Mouse (Mus musculus) CH12.LX (cell line): Measurements from ENCODE around the gene Hist1h1d. TPM values are rescaled to one million over a fixed set of nuclear protein-coding genes. Genes with fewer than 3 reads are reported as not detected.

Experiments
- DNase-seq: peaks from one replicate; pipeline ENCODE4 v3.0.0-alpha.2; 2013; ENCODE audit errors: extremely low read depth
- H3K27ac ChIP-seq: 2 replicates; pipeline ENCODE4 v1.5.1; 2012; ENCODE audit warnings: low read depth, mild to moderate bottlenecking, control low read depth, moderate library complexity; ENCODE audit not compliant: insufficient read depth
- H3K27me3 ChIP-seq: replicated peaks from 2 replicates; pipeline ENCODE3; 2012; ENCODE audit warnings: inconsistent platforms
- H3K36me3 ChIP-seq, 2 experiments: replicated peaks in 1 of 2; 2 replicates each; pipeline versions ENCODE3 to v1.6.1; 2012; ENCODE audit warnings: inconsistent platforms in 1 of 2, low read length in 1 of 2, mild to moderate bottlenecking in 1 of 2, mixed read lengths in 1 of 2, moderate library complexity in 1 of 2; ENCODE audit not compliant: control insufficient read depth in 1 of 2, insufficient read depth in 1 of 2
- H3K4me1 ChIP-seq, 2 experiments: 2 replicates each; pipeline ENCODE4 v1.6.1; 2012; ENCODE audit warnings: inconsistent platforms in 1 of 2, moderate library complexity in 1 of 2; ENCODE audit not compliant: insufficient read depth in 2 of 2, control insufficient read depth in 1 of 2
- H3K4me2 ChIP-seq: 2 replicates; pipeline ENCODE4 v1.6.1; 2012; ENCODE audit warnings: low read depth, mild to moderate bottlenecking, control low read depth; ENCODE audit not compliant: poor library complexity, insufficient read depth, severe bottlenecking
- H3K4me3 ChIP-seq, 3 experiments: fragments of 150-350 bp in 1 of 3; sonication (generic) in 1 of 3; replicated peaks in 1 of 3; 2 replicates each; pipeline versions ENCODE3 to v1.5.1; 2011 to 2012; ENCODE audit warnings: low read depth in 2 of 3, low read length in 2 of 3, mild to moderate bottlenecking in 2 of 3, moderate library complexity in 2 of 3, control low read depth in 1 of 3, improper control_type of control experiment in 1 of 3, inconsistent platforms in 1 of 3, mixed read lengths in 1 of 3; ENCODE audit not compliant: poor library complexity in 1 of 3
- H3K79me2 ChIP-seq: replicated peaks from 2 replicates; pipeline ENCODE4 v1.6.1; 2012; ENCODE audit warnings: mild to moderate bottlenecking, moderate library complexity; ENCODE audit not compliant: control insufficient read depth, poor library complexity, insufficient read depth, severe bottlenecking; ENCODE audit errors: extremely low read depth
- H3K9ac ChIP-seq: 2 replicates; pipeline ENCODE4 v1.6.1; 2012; ENCODE audit warnings: low read depth, mild to moderate bottlenecking, control low read depth, moderate library complexity; ENCODE audit not compliant: insufficient read depth
- H3K9me3 ChIP-seq: replicated peaks from 2 replicates; pipeline ENCODE3; 2012; ENCODE audit warnings: low read length, inconsistent platforms, mixed read lengths
- BHLHE40 ChIP-seq: IDR thresholded peaks from 2 replicates; pipeline ENCODE4 v1.6.1; 2011; ENCODE audit warnings: mild to moderate bottlenecking, low read depth, low read length, improper control_type of control experiment
- CHD2 ChIP-seq: IDR thresholded peaks from 2 replicates; pipeline ENCODE4 v1.6.1; 2011; ENCODE audit warnings: low read length, improper control_type of control experiment
- CTCF ChIP-seq, 2 experiments: IDR thresholded peaks in 1 of 2; conservative IDR thresholded peaks in 1 of 2; 2 replicates each; pipeline ENCODE4 v1.5.1; 2011 to 2012; ENCODE audit warnings: low read depth in 2 of 2, low read length in 2 of 2, improper control_type of control experiment in 1 of 2, inconsistent platforms in 1 of 2, mild to moderate bottlenecking in 1 of 2, moderate library complexity in 1 of 2
- E2F4 ChIP-seq: IDR thresholded peaks from 2 replicates; pipeline ENCODE4 v1.6.1; 2011; ENCODE audit warnings: low read depth, low read length, improper control_type of control experiment; ENCODE audit not compliant: insufficient replicate concordance
- ELF1 ChIP-seq: IDR thresholded peaks from 2 replicates; pipeline ENCODE4 v1.6.1; 2014; ENCODE audit warnings: low read depth, mild to moderate bottlenecking, inconsistent platforms, low read length, improper control_type of control experiment
- EP300 ChIP-seq: IDR thresholded peaks from 2 replicates; pipeline ENCODE4 v1.6.1; 2011; ENCODE audit warnings: low read length, improper control_type of control experiment
- ETS1 ChIP-seq: conservative IDR thresholded peaks from 2 replicates; pipeline ENCODE4 v1.6.1; 2012; ENCODE audit warnings: low read depth, mild to moderate bottlenecking, inconsistent platforms, low read length, improper control_type of control experiment, moderate library complexity
- GABPA ChIP-seq: IDR thresholded peaks from 2 replicates; pipeline ENCODE4 v1.6.1; 2012; ENCODE audit warnings: low read depth, low read length, improper control_type of control experiment, inconsistent platforms; ENCODE audit not compliant: insufficient replicate concordance
- IRF4 ChIP-seq: IDR thresholded peaks from 2 replicates; pipeline ENCODE4 v1.6.1; 2014; ENCODE audit warnings: low read depth, mild to moderate bottlenecking, inconsistent platforms, low read length, improper control_type of control experiment
- JUN ChIP-seq: IDR thresholded peaks from 2 replicates; pipeline ENCODE4 v1.6.1; 2011; ENCODE audit warnings: low read depth, mild to moderate bottlenecking, low read length, improper control_type of control experiment, moderate library complexity; ENCODE audit not compliant: insufficient read depth
- JUND ChIP-seq: conservative IDR thresholded peaks from 2 replicates; pipeline ENCODE4 v1.6.1; 2011; ENCODE audit warnings: low read depth, low read length, improper control_type of control experiment
- MAFK ChIP-seq: IDR thresholded peaks from 2 replicates; pipeline ENCODE4 v1.6.1; 2011; ENCODE audit warnings: low read length, improper control_type of control experiment; ENCODE audit not compliant: insufficient replicate concordance
- MAX ChIP-seq: IDR thresholded peaks from 2 replicates; pipeline ENCODE4 v1.6.1; 2011; ENCODE audit warnings: low read length, improper control_type of control experiment
- MAZ ChIP-seq: IDR thresholded peaks from 2 replicates; pipeline ENCODE4 v1.6.1; 2012; ENCODE audit warnings: low read depth, mild to moderate bottlenecking, inconsistent platforms, low read length, improper control_type of control experiment, moderate library complexity
- MEF2A ChIP-seq: IDR thresholded peaks from 2 replicates; pipeline ENCODE4 v1.6.1; 2014; ENCODE audit warnings: low read depth, mild to moderate bottlenecking, inconsistent platforms, low read length, improper control_type of control experiment, borderline replicate concordance
- MXI1 ChIP-seq: IDR thresholded peaks from 2 replicates; pipeline ENCODE4 v1.6.1; 2011; ENCODE audit warnings: mild to moderate bottlenecking, low read depth, low read length, improper control_type of control experiment
- MYC ChIP-seq: IDR thresholded peaks from 2 replicates; pipeline ENCODE4 v1.6.1; 2011; ENCODE audit warnings: low read depth, mild to moderate bottlenecking, improper control_type of control experiment, low read length
- NELFE ChIP-seq: IDR thresholded peaks from 2 replicates; pipeline ENCODE4 v1.6.1; 2011; ENCODE audit warnings: low read depth, low read length, improper control_type of control experiment
- NRF1 ChIP-seq: IDR thresholded peaks from 2 replicates; pipeline ENCODE4 v1.6.1; 2014; ENCODE audit warnings: low read depth, mild to moderate bottlenecking, inconsistent platforms, low read length, improper control_type of control experiment, moderate library complexity
- PAX5 ChIP-seq: IDR thresholded peaks from 2 replicates; pipeline ENCODE4 v1.6.1; 2012; ENCODE audit warnings: low read length, inconsistent platforms, mixed read lengths
- POLR2A ChIP-seq: IDR thresholded peaks from 2 replicates; pipeline ENCODE4 v1.6.1; 2011; ENCODE audit warnings: low read depth, mild to moderate bottlenecking, improper control_type of control experiment, low read length
- POLR2AphosphoS2 ChIP-seq: IDR thresholded peaks from 2 replicates; pipeline ENCODE4 v1.6.1; 2011; ENCODE audit warnings: low read depth, low read length, improper control_type of control experiment
- RAD21 ChIP-seq: IDR thresholded peaks from 2 replicates; pipeline ENCODE4 v1.6.1; 2011; ENCODE audit warnings: low read depth, mild to moderate bottlenecking, low read length, improper control_type of control experiment, moderate library complexity
- RCOR1 ChIP-seq: conservative IDR thresholded peaks from 2 replicates; pipeline ENCODE4 v1.6.1; 2012; ENCODE audit warnings: low read depth, mild to moderate bottlenecking, inconsistent platforms, low read length, improper control_type of control experiment
- SIN3A ChIP-seq: IDR thresholded peaks from 2 replicates; pipeline ENCODE4 v1.6.1; 2012; ENCODE audit warnings: low read length, improper control_type of control experiment, inconsistent platforms
- TBP ChIP-seq: conservative IDR thresholded peaks from 2 replicates; pipeline ENCODE4 v1.6.1; 2011; ENCODE audit warnings: low read depth, low read length, improper control_type of control experiment
- TCF12 ChIP-seq: IDR thresholded peaks from 2 replicates; pipeline ENCODE4 v1.6.1; 2014; ENCODE audit warnings: low read depth, mild to moderate bottlenecking, inconsistent platforms, low read length, improper control_type of control experiment
- UBTF ChIP-seq: IDR thresholded peaks from 2 replicates; pipeline ENCODE4 v1.6.1; 2012; ENCODE audit warnings: low read depth, mild to moderate bottlenecking, inconsistent platforms, low read length, improper control_type of control experiment, moderate library complexity
- USF2 ChIP-seq: conservative IDR thresholded peaks from 2 replicates; pipeline ENCODE4 v1.6.1; 2011; ENCODE audit warnings: low read depth, low read length, improper control_type of control experiment
- ZC3H11A ChIP-seq: IDR thresholded peaks from 2 replicates; pipeline ENCODE4 v1.6.1; 2012; ENCODE audit warnings: low read depth, mild to moderate bottlenecking, inconsistent platforms, low read length, improper control_type of control experiment
- ZKSCAN1 ChIP-seq: IDR thresholded peaks from 2 replicates; pipeline ENCODE4 v1.6.1; 2012; ENCODE audit warnings: low read depth, inconsistent platforms, low read length, improper control_type of control experiment, borderline replicate concordance
- ZMIZ1 ChIP-seq: IDR thresholded peaks from 2 replicates; pipeline ENCODE4 v1.6.1; 2012; ENCODE audit warnings: low read depth, mild to moderate bottlenecking, inconsistent platforms, low read length, improper control_type of control experiment
- ZNF384 ChIP-seq: IDR thresholded peaks from 2 replicates; pipeline ENCODE4 v1.6.1; 2012; ENCODE audit warnings: low read depth, low read length, improper control_type of control experiment, inconsistent platforms
- dilution Hi-C: fragments of 300-500 bp; cut with MboI; formaldehyde crosslinking; loops from 2 replicates; pipeline ENCODE4 v1.14.3; 2020; ENCODE audit warnings: low sequenced_read_pairs; ENCODE audit not compliant: extremely low pct_unique_long_range_greater_than_20kb, extremely low pct_ligation_motif_present
- in situ Hi-C: fragments of 300-500 bp; cut with MboI; formaldehyde crosslinking; loops from 3 replicates; pipeline ENCODE4 v1.14.3; 2019; ENCODE audit warnings: low sequenced_read_pairs, low pct_ligation_motif_present, low pct_unique_long_range_greater_than_20kb, mixed read lengths
- polyA plus RNA-seq: library from polyadenylated mRNA; unstranded; fragments of >175 nt; gene quantifications from 2 replicates; pipeline ENCODE4 v1.2.1, GENCODE M21; 2012; ENCODE audit warnings: low read depth; ENCODE audit not compliant: insufficient read length
- total RNA-seq, 2 experiments: library from RNA; depleted of rRNA; stranded (reverse); fragments of 300-350 nt in 1 of 2; fragments of >200 nt in 1 of 2; gene quantifications; 2 replicates each; pipeline ENCODE4 v1.2.3; 2012 to 2014

Hist1h1d gene
- total and polyA plus RNA-seq, 3 experiments: 0.14 to 112 (median 2.3) TPM

DNA sequence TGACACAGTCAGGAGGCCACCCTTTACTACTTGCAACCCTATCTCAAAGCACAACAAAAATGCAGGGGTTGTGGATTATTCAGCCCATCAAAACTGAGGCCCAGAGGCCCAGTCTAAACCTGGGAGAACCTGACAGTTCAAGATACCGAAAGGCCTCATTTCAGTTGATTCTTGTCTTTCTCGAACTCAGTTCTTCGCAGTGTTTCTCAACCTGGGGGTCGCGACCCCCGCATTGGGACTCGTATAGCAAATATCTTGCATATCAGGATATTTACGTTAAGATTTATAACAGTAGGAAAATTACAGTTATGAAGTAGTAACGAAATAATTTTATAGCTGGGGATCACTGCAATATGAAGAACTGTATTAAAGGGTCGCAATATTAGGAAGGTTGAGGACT lies 27.2 kb upstream of the Hist1h1d start:
- H3K27me3 ChIP-seq: no peaks in the 10 kb centered on the region
- peak overlapping the region in 2 of 3 experiments; percentile 35 to 53 for H3K4me3 ChIP-seq
- no peaks in the 10 kb centered on the region for H3K79me2 ChIP-seq
- peak overlapping the region; percentile 44 for H3K4me2 ChIP-seq
- in situ Hi-C loops: loop anchor here (10.0 kb wide), 1 partner anchor 1491 kb away; the partner anchor contains the start of genes Hist1h2ah and Hist1h2bk
- peaks cover 5 to 44% of the 10 kb centered on the region in 2 experiments; a peak in 3 of 4 replicates for H3K4me1 ChIP-seq
- peak; percentile 77 for DNase-seq
- dilution Hi-C loops: no loop called here
- H3K9ac ChIP-seq: peak overlapping the region; percentile 45
- H3K27ac ChIP-seq: peak overlapping the region; percentile 15; the same call in 1 of the 2 replicates
- no peak for TF ChIP-seq E2F4
- TF ChIP-seq NRF1: no peak
- peak; percentile 97 for TF ChIP-seq CHD2
- TF ChIP-seq, all 38 proteins: peak for 1
- Histone ChIP-seq H3K9me3 (no peaks in the 10 kb centered on the region), H3K36me3 (no peaks in the 10 kb centered on the region)

GRCm38 (mm10) chr13:23526312-23526711 lies 26.8 kb upstream of the Hist1h1d start:
- Histone ChIP-seq H3K4me2 (peak overlapping the region; percentile 98), H3K9me3 (no peaks in the 10 kb centered on the region), H3K27ac (no peak overlapping the region), H3K9ac (peak overlapping the region; percentile 71; the same call in 1 of the 2 replicates), H3K36me3 (no peaks in the 10 kb centered on the region), H3K4me3 (peak overlapping the region; percentile 46 to 61 (median 53)), H3K4me1 (peaks cover 5 to 40% of the 10 kb centered on the region in 2 experiments; a peak in 3 of 4 replicates), H3K27me3 (no peaks in the 10 kb centered on the region), H3K79me2 (no peaks in the 10 kb centered on the region)
- dilution Hi-C loops (no loop called here), in situ Hi-C loops (loop anchor here (10.0 kb wide), 1 partner anchor 1492 kb away; the partner anchor contains the start of genes Hist1h2ah and Hist1h2bk)
- peak; percentile 92 for DNase-seq
- no peak for TF ChIP-seq ZMIZ1
- TF ChIP-seq BHLHE40: no peak
- TF ChIP-seq MEF2A: no peak
- no peak for TF ChIP-seq RAD21
- TF ChIP-seq POLR2AphosphoS2: no peak
- no peak for TF ChIP-seq POLR2A
- TF ChIP-seq RCOR1: no peak
- 0 out of 2 replicates have a peak, but pooled peaks have one; percentile 23 for TF ChIP-seq CHD2
- no peak for TF ChIP-seq EP300
- TF ChIP-seq UBTF: no peak
- TF ChIP-seq NRF1: peak; percentile 50
- no peak for TF ChIP-seq SIN3A
- TF ChIP-seq ZC3H11A: no peak
- no peak for TF ChIP-seq IRF4
- peak; percentile 91 for TF ChIP-seq ELF1
- TF ChIP-seq PAX5: no peak
- no peak for TF ChIP-seq CTCF (conservative IDR thresholded peaks at IDR 0.05 in 1 of 2, IDR thresholded peaks at IDR 0.05 in 1 of 2; ENCODE audit: low read depth in 2 of 2, low read length in 2 of 2)
- peak; percentile 100 for TF ChIP-seq TBP
- TF ChIP-seq ETS1: no peak
- no peak for TF ChIP-seq TCF12
- no peak; the same call in 1 of the 2 replicates for TF ChIP-seq MXI1
- no peak for TF ChIP-seq NELFE
- no peak for TF ChIP-seq JUN
- TF ChIP-seq ZNF384: no peak
- TF ChIP-seq JUND: no peak
- no peak for TF ChIP-seq ZKSCAN1
- peak; percentile 96 for TF ChIP-seq MAX
- TF ChIP-seq USF2: peak; percentile 64
- no peak for TF ChIP-seq GABPA
- no peak for TF ChIP-seq MAZ
- TF ChIP-seq MAFK: peak; percentile 96
- TF ChIP-seq MYC: peak; percentile 93
